Mouse (Mus musculus) limb, embryonic 15.5 days (tissue): Measurements from ENCODE around the gene Tecta. TPM values are rescaled to one million over a fixed set of nuclear protein-coding genes. Genes with fewer than 3 reads are reported as not detected.

Experiments used
- microRNA-seq: library from miRNA; unstranded; fragments of <30 nt; microRNA quantifications from one replicate; pipeline ENCODE4, GENCODE M21; 2016
- polyA plus RNA-seq: library from polyadenylated mRNA; unstranded; fragments of >200 nt; fragmentation: Nextera tagmentation; extraction: Ambion mirVana; gene quantifications from 2 replicates; pipeline ENCODE4 v1.2.1, GENCODE M21; 2015

Tecta gene
- polyA plus RNA-seq, 1 experiment from 2014 or later = 0.20 TPM

Small RNA genes within 50 kb of the gene (microRNA-seq; reads per million reads assigned to microRNA genes)
- gene Gm44311 = not detected

Other genes starting within 250 kb of the Tecta start
- 54.1 and 55.5 TPM in 2 replicates for gene Sc5d, start 135.7 kb downstream of the Tecta start, polyA plus RNA-seq
- 3.3 and 3.8 TPM in 2 replicates for gene Tbcel, start 107.9 kb upstream of the Tecta start, polyA plus RNA-seq